Mouse (Mus musculus): ENCODE results near the gene Npl. TPM values are rescaled to one million over a fixed set of nuclear protein-coding genes. Genes with fewer than 3 reads are reported as not detected.
"Not testable (repeated sequence)": the region's sequence is repeated elsewhere in the genome, so short reads cannot be mapped to it uniquely, and the experiment has no call there.

Npl gene
- polyA plus RNA-seq, 1 experiment from 2014 or later: 8.0 TPM

- Histone ChIP-seq H3K4me2 (peak overlapping the region; percentile 82), H3K27me3 (no peaks in the 10 kb centered on the region), H3K4me3 (replicated peaks) (peak overlapping the region; percentile 88), H3K9me3 (replicated peaks) (no peaks in the 10 kb centered on the region), H3K4me1 (replicated peaks) (peaks cover 45% of the 10 kb centered on the region), H3K36me3 (peaks cover 17% of the 10 kb centered on the region), H3K9ac (peak overlapping the region; percentile 95), H3K27ac (peak overlapping the region; percentile 86)
- peak; percentile 51 for DNase-seq
- peak; percentile 75 for ATAC-seq (ENCODE audit: low read depth)
- under 1% methylated on average over 61 of the region's 64 CpGs for WGBS (ENCODE audit: insufficient replicate concordance)
Measured at GRCm38 (mm10) chr1:153486767-153487499, 62.9 kb downstream of the Npl start.

- not testable (repeated sequence) for H3K27me3 ChIP-seq; ATAC-seq (ENCODE audit: low read depth); DNase-seq; H3K9me3 ChIP-seq (replicated peaks)
- Histone ChIP-seq H3K4me3 (replicated peaks) (peak overlapping the region; percentile 88), H3K27ac (peak overlapping the region; percentile 86), H3K4me1 (replicated peaks) (peaks cover 45% of the 10 kb centered on the region), H3K4me2 (peak overlapping the region; percentile 82), H3K36me3 (peaks cover 23% of the 10 kb centered on the region), H3K9ac (peak overlapping the region; percentile 95)
- 3% methylated on average over 6 of the region's 6 CpGs for WGBS (ENCODE audit: insufficient replicate concordance)
Measured at GRCm38 (mm10) chr1:153486120-153486519, 63.7 kb downstream of the Npl start.

GRCm38 (mm10) chr1:153485201-153485796, 64.5 kb downstream of the Npl start:
- Histone ChIP-seq H3K36me3 (peaks cover 32% of the 10 kb centered on the region), H3K9me3 (replicated peaks) (no peaks in the 10 kb centered on the region), H3K4me3 (replicated peaks) (peak overlapping the region; percentile 88), H3K4me1 (replicated peaks) (peaks cover 45% of the 10 kb centered on the region), H3K4me2 (peak overlapping the region; percentile 82), H3K27me3 (no peaks in the 10 kb centered on the region), H3K9ac (peak overlapping the region; percentile 95), H3K27ac (peak overlapping the region; percentile 68)
- 31% methylated on average over 2 of the region's 2 CpGs for WGBS (ENCODE audit: insufficient replicate concordance)
- DNase-seq (peak; percentile 9), ATAC-seq (ENCODE audit: low read depth) (no peak)

GRCm38 (mm10) chr1:153481025-153481412, 68.8 kb downstream of the Npl start:
- no peak overlapping the region for H3K4me2 ChIP-seq
- peaks cover 74% of the 10 kb centered on the region for H3K36me3 ChIP-seq
- ATAC-seq (ENCODE audit: low read depth): no peak
- H3K9me3 ChIP-seq (replicated peaks): no peaks in the 10 kb centered on the region
- 64% methylated on average over 1 of the region's 1 CpGs for WGBS (ENCODE audit: insufficient replicate concordance)
- no peak overlapping the region for H3K9ac ChIP-seq
- no peak overlapping the region for H3K4me3 ChIP-seq (replicated peaks)
- no peaks in the 10 kb centered on the region for H3K27me3 ChIP-seq
- peaks cover 27% of the 10 kb centered on the region for H3K4me1 ChIP-seq (replicated peaks)
- no peak overlapping the region for H3K27ac ChIP-seq
- DNase-seq: no peak

GRCm38 (mm10) chr1:153480386-153481024, 69.3 kb downstream of the Npl start:
- Histone ChIP-seq H3K4me3 (replicated peaks) (no peak overlapping the region), H3K36me3 (peaks cover 76% of the 10 kb centered on the region), H3K9me3 (replicated peaks) (no peaks in the 10 kb centered on the region), H3K9ac (no peak overlapping the region), H3K4me2 (no peak overlapping the region), H3K27ac (no peak overlapping the region), H3K27me3 (no peaks in the 10 kb centered on the region), H3K4me1 (replicated peaks) (peaks cover 23% of the 10 kb centered on the region)
- WGBS (ENCODE audit: insufficient replicate concordance): 42% methylated on average over 1 of the region's 1 CpGs
- DNase-seq (peak; percentile 60), ATAC-seq (ENCODE audit: low read depth) (no peak)

GRCm38 (mm10) chr1:153479296-153479695, 70.5 kb downstream of the Npl start:
- Histone ChIP-seq H3K27ac (no peak overlapping the region), H3K9ac (no peak overlapping the region), H3K4me1 (replicated peaks) (peaks cover 11% of the 10 kb centered on the region)

GRCm38 (mm10) chr1:153461796-153462195, 88.0 kb downstream of the Npl start:
- DNase-seq: no peak
- Histone ChIP-seq H3K4me2 (no peak overlapping the region), H3K4me3 (replicated peaks) (no peak overlapping the region), H3K4me1 (replicated peaks) (no peaks in the 10 kb centered on the region), H3K36me3 (peaks cover 82% of the 10 kb centered on the region), H3K9me3 (replicated peaks) (no peaks in the 10 kb centered on the region), H3K27me3 (no peaks in the 10 kb centered on the region), H3K9ac (no peak overlapping the region), H3K27ac (no peak overlapping the region)
- ATAC-seq (ENCODE audit: low read depth): no peak
- 83% methylated on average over 1 of the region's 1 CpGs for WGBS (ENCODE audit: insufficient replicate concordance)

More at GRCm38 (mm10) chr1:153479296-153479695, 70.5 kb downstream of the Npl start:
- 88% methylated on average over 1 of the region's 1 CpGs for WGBS (ENCODE audit: insufficient replicate concordance)
- H3K9me3 ChIP-seq (replicated peaks): no peaks in the 10 kb centered on the region
- ATAC-seq (ENCODE audit: low read depth) (no peak), DNase-seq (no peak)
- H3K36me3 ChIP-seq: peaks cover 84% of the 10 kb centered on the region
- no peak overlapping the region for H3K4me2 ChIP-seq
- H3K4me3 ChIP-seq (replicated peaks): no peak overlapping the region
- H3K27me3 ChIP-seq: no peaks in the 10 kb centered on the region

- peaks cover 70% of the 10 kb centered on the region for H3K36me3 ChIP-seq
- 87% methylated on average over 5 of the region's 5 CpGs for WGBS (ENCODE audit: insufficient replicate concordance)
- peak; percentile 22; the same call in 1 of the 2 replicates for ATAC-seq (ENCODE audit: low read depth)
Measured at GRCm38 (mm10) chr1:153456137-153456536, 93.7 kb downstream of the Npl start.

GRCm38 (mm10) chr1:153453146-153453642, 96.7 kb downstream of the Npl start:
- Histone ChIP-seq H3K9ac (no peak overlapping the region), H3K4me1 (replicated peaks) (no peaks in the 10 kb centered on the region), H3K9me3 (replicated peaks) (no peaks in the 10 kb centered on the region), H3K36me3 (peaks cover 44% of the 10 kb centered on the region), H3K27me3 (no peaks in the 10 kb centered on the region), H3K27ac (no peak overlapping the region; the same call in 1 of the 2 replicates), H3K4me3 (replicated peaks) (no peak overlapping the region), H3K4me2 (no peak overlapping the region)
- WGBS (ENCODE audit: insufficient replicate concordance): 81% methylated on average over 3 of the region's 3 CpGs
- ATAC-seq (ENCODE audit: low read depth): peak; percentile 28; the same call in 1 of the 2 replicates
- DNase-seq: no peak

More at GRCm38 (mm10) chr1:153456137-153456536, 93.7 kb downstream of the Npl start:
- Histone ChIP-seq H3K4me2 (no peak overlapping the region), H3K9ac (no peak overlapping the region), H3K9me3 (replicated peaks) (no peaks in the 10 kb centered on the region), H3K4me1 (replicated peaks) (no peaks in the 10 kb centered on the region), H3K27me3 (no peaks in the 10 kb centered on the region), H3K4me3 (replicated peaks) (no peak overlapping the region), H3K27ac (no peak overlapping the region)
- no peak for DNase-seq
